Mouse (Mus musculus) lung, embryonic 15.5 days (tissue): ENCODE results near the gene Traf7. TPM values are rescaled to one million over a fixed set of nuclear protein-coding genes. Genes with fewer than 3 reads are reported as not detected.

Experiments used
- ATAC-seq: fragments of 200-750 bp; cut with Nextera tagmentation; 2 replicates; pipeline ENCODE4 v1.8.0; 2017; ENCODE audit warnings: moderate number of reproducible peaks, borderline replicate concordance; ENCODE audit not compliant: low FRiP score, low TSS enrichment; ENCODE audit errors: extremely low read depth
- H3K27ac ChIP-seq: fragments of 300-500 bp; sonication (generic); 2 replicates; pipeline ENCODE4 v1.5.1; 2015; ENCODE audit warnings: moderate library complexity, mild to moderate bottlenecking, inconsistent platforms
- H3K27me3 ChIP-seq: fragments of 300-500 bp; sonication (generic); 2 replicates; pipeline ENCODE4 v1.6.1; 2015; ENCODE audit warnings: inconsistent platforms
- H3K36me3 ChIP-seq: fragments of 300-500 bp; sonication (generic); 2 replicates; pipeline ENCODE4 v1.6.1; 2015; ENCODE audit warnings: inconsistent platforms
- H3K4me1 ChIP-seq: fragments of 300-500 bp; sonication (generic); 2 replicates; pipeline ENCODE4 v1.6.1; 2015; ENCODE audit warnings: inconsistent platforms
- H3K4me2 ChIP-seq: fragments of 300-500 bp; sonication (generic); 2 replicates; pipeline ENCODE4 v1.6.1; 2015; ENCODE audit warnings: inconsistent platforms, mild to moderate bottlenecking, moderate library complexity
- H3K4me3 ChIP-seq: fragments of 300-500 bp; sonication (generic); 2 replicates; pipeline ENCODE4 v1.5.1; 2015; ENCODE audit warnings: mild to moderate bottlenecking, inconsistent platforms
- H3K9ac ChIP-seq: fragments of 300-500 bp; sonication (generic); 2 replicates; pipeline ENCODE4 v1.6.1; 2015; ENCODE audit warnings: inconsistent platforms
- H3K9me3 ChIP-seq: fragments of 300-500 bp; sonication (generic); 2 replicates; pipeline ENCODE4 v1.6.1; 2016; ENCODE audit warnings: inconsistent platforms
- WGBS: fragments of 180-500 bp; shearing (Covaris S2); methylation state at CpG from one replicate; pipeline ENCODE4 v1.1.7; 2015; 5-methylcytosine and 5-hydroxymethylcytosine counted together
- polyA plus RNA-seq: library from polyadenylated mRNA; unstranded; fragments of >200 nt; fragmentation: Nextera tagmentation; extraction: Ambion mirVana; gene quantifications from 2 replicates; pipeline ENCODE4 v1.2.1, GENCODE M21; 2015

Gene Traf7
- polyA plus RNA-seq, 1 experiment from 2014 or later: 106 TPM

- Histone ChIP-seq H3K4me3 (no peak overlapping the region), H3K27me3 (no peaks in the 10 kb centered on the region), H3K9me3 (no peaks in the 10 kb centered on the region), H3K36me3 (no peaks in the 10 kb centered on the region), H3K27ac (peak overlapping the region; percentile 95), H3K4me2 (peak overlapping the region; percentile 33), H3K4me1 (peaks cover 35% of the 10 kb centered on the region), H3K9ac (no peak overlapping the region)
- WGBS: 50% methylated on average over 3 of the region's 3 CpGs
- peak; percentile 71; the same call in 1 of the 2 replicates for ATAC-seq
Measured at GRCm38 (mm10) chr17:24559146-24559545, 31.4 kb upstream of the Traf7 start.

DNA sequence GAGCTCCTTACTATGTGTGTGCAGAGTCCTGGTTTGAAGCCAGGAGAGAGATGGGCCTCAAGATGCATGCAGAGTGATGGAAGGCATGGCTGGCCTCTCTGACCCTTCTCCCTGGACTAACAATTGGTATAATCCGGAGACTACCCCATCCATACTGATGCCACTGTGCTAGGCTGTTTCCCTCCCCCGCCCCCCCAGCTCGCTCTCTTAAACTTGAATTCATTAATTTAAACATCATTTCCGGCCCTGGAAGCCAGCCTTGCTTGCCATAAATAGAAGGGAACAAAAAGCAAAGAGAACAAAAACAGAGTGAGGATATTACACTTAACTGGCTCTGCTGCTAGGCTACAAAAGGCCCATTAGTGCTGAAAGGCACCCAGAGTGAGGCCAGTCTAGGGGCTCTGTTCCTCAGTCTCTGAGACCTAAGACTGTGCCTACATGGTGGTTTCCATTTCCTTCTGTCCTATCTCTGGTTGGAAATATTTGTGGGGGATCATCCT lies 30.9 kb upstream of the Traf7 start:
- Histone ChIP-seq H3K27ac (peak overlapping the region; percentile 95), H3K36me3 (no peaks in the 10 kb centered on the region), H3K27me3 (no peaks in the 10 kb centered on the region), H3K4me3 (no peak overlapping the region), H3K4me2 (peak overlapping the region; percentile 33), H3K9me3 (no peaks in the 10 kb centered on the region), H3K4me1 (peaks cover 31% of the 10 kb centered on the region), H3K9ac (no peak overlapping the region)
- WGBS: 39% methylated on average over 4 of the region's 4 CpGs
- ATAC-seq: peak; percentile 70; the same call in 1 of the 2 replicates

- no peaks in the 10 kb centered on the region for H3K9me3 ChIP-seq
- WGBS: 66% methylated on average over 7 of the region's 7 CpGs
- no peaks in the 10 kb centered on the region for H3K36me3 ChIP-seq
- peaks cover 29% of the 10 kb centered on the region for H3K4me1 ChIP-seq
- H3K27me3 ChIP-seq: no peaks in the 10 kb centered on the region
- H3K27ac ChIP-seq: peak overlapping the region; percentile 95; the same call in 1 of the 2 replicates
- H3K4me3 ChIP-seq: no peak overlapping the region
- H3K4me2 ChIP-seq: no peak overlapping the region
- no peak overlapping the region for H3K9ac ChIP-seq
- no peak for ATAC-seq
Measured at GRCm38 (mm10) chr17:24557091-24557490, 29.4 kb upstream of the Traf7 start.

- no peak for ATAC-seq
- 47% methylated on average over 3 of the region's 3 CpGs for WGBS
- Histone ChIP-seq H3K4me2 (peak overlapping the region; percentile 86), H3K36me3 (no peaks in the 10 kb centered on the region), H3K4me3 (peak overlapping the region; percentile 68), H3K9me3 (no peaks in the 10 kb centered on the region), H3K27me3 (no peaks in the 10 kb centered on the region), H3K9ac (peak overlapping the region; percentile 76), H3K27ac (peak overlapping the region; percentile 93), H3K4me1 (peaks cover 35% of the 10 kb centered on the region)
Measured at GRCm38 (mm10) chr17:24551050-24551444, 23.3 kb upstream of the Traf7 start.

DNA sequence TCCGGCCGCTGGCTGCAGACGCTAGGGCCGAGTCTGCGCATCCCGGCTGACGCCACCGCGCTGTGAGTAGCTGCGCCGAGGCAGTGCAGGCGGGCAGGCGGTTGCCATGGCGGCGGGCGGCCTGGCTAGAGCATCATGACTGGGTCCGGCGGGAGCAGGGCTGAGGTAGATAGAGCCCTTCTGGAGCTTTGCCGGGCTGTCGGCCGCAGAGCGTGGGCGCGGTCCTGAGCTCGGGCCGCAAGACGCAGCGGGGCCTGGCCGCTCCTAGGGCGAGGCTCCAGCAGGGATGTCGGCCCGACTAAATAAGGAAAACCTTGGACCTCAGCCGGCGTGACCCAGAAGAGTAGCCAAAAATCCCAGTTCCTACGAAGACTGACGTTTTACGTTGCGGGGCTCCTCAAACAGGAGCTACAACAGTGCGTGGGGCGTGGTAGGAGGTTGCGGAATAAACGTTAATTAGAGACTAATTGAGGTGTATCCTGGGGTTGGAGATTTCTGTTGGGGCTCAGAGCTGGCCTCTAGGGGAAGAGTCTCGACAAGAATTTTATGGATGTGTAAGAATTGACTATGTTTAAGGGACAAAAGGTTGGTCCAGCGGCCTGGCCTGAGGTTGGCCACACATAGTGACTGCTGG lies 22.8 kb upstream of the Traf7 start:
- Histone ChIP-seq H3K4me2 (peak overlapping the region; percentile 86), H3K9ac (peak overlapping the region; percentile 76), H3K36me3 (no peaks in the 10 kb centered on the region), H3K9me3 (no peaks in the 10 kb centered on the region), H3K27me3 (no peaks in the 10 kb centered on the region), H3K4me3 (peak overlapping the region; percentile 68), H3K27ac (peak overlapping the region; percentile 93), H3K4me1 (peaks cover 37% of the 10 kb centered on the region)
- WGBS: under 1% methylated on average over 44 of the region's 44 CpGs
- peak; percentile 78 for ATAC-seq

DNA sequence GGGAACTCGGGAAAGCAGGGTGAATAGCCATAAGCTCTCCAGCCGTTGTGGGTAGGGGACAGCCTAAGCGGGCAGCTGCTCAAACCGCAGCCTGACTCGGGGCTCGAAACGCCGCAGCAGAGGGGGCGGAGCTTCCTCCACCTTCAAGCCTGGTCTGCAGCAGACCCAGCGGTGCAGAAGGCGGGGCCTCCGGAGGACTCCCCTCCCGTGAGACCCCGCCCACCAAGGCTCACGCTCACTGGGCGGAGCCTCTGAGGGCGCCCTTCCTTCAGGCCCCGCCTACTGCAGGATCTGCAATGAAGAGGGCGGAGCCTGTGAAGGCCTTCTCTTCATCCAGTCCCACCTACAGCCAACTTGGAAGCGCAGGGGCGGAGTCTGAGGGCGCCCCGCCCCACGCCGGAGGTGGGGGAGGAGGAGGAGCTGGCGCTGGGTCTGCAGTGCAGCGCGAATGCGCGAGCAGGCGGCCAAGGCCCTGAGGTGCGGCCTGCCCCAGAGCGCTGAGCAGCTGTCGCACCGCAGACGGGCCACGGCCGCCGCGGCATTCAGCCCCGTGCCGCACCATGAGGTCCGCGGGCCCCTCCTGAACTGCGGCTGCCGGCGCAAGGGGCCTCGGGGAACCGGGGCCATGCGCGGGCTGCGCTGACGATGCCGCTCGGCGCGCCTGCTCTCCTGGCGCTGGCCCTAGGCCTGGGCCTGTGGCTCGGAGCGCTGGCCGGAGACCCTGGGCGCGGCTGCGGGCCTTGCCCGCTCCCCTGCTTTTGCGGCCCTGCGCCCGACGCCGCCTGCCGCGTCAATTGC lies 22.1 kb upstream of the Traf7 start, which contains the start of gene Pkd1:
Pkd1 (plus strand) TSS at position 217 of the 798 bp plus-strand sequence.
- WGBS: under 1% methylated on average over 66 of the region's 72 CpGs
- Histone ChIP-seq H3K36me3 (no peaks in the 10 kb centered on the region), H3K9me3 (no peaks in the 10 kb centered on the region), H3K4me3 (peak within 1 kb of the TSS; percentile 68), H3K4me1 (peaks cover 37% of the 10 kb centered on the region), H3K27me3 (no peaks in the 10 kb centered on the region), H3K4me2 (peak within 1 kb of the TSS; percentile 86), H3K27ac (peak within 1 kb of the TSS; percentile 93), H3K9ac (peak within 1 kb of the TSS; percentile 76)
- peak; percentile 96 for ATAC-seq

GRCm38 (mm10) chr17:24548921-24549617 lies 21.3 kb upstream of the Traf7 start:
- peak overlapping the region; percentile 68 for H3K4me3 ChIP-seq
- no peak; the same call in 1 of the 2 replicates for ATAC-seq
- H3K4me2 ChIP-seq: peak overlapping the region; percentile 86
- peak overlapping the region; percentile 36 for H3K9ac ChIP-seq
- H3K4me1 ChIP-seq: peaks cover 37% of the 10 kb centered on the region
- under 1% methylated on average over 23 of the region's 23 CpGs for WGBS
- H3K9me3 ChIP-seq: no peaks in the 10 kb centered on the region
- no peaks in the 10 kb centered on the region for H3K36me3 ChIP-seq
- H3K27me3 ChIP-seq: no peaks in the 10 kb centered on the region
- H3K27ac ChIP-seq: peak overlapping the region; percentile 72

- Histone ChIP-seq H3K36me3 (no peaks in the 10 kb centered on the region), H3K9ac (0 out of 2 replicates have a peak overlapping the region, but pooled peaks have one; percentile 4), H3K4me1 (peaks cover 37% of the 10 kb centered on the region), H3K4me3 (peak overlapping the region; percentile 68), H3K27ac (peak overlapping the region; percentile 72), H3K9me3 (no peaks in the 10 kb centered on the region), H3K27me3 (no peaks in the 10 kb centered on the region), H3K4me2 (peak overlapping the region; percentile 86)
- 20% methylated on average over 9 of the region's 9 CpGs for WGBS
- no peak for ATAC-seq
Measured at GRCm38 (mm10) chr17:24548435-24548834, 20.7 kb upstream of the Traf7 start.

DNA sequence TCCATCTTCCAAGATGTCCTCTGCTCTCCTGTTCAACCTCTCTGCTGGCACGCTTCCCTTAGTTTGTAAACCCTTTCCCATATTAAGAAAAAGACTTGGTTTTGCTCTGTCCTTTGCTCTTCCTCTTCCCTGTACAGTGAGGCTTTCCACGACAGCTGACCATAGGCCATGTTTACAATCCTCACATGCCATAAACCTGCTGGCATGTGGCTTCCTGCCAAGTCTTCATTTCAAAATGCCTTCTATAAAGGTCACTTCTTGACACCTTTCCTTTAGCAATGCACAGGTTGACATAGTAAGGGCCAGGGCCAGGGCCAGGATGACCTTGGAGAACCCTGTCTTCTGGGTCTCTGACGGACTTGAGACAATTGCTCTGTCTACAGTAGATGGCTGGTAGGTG lies 18.5 kb upstream of the Traf7 start:
- no peak overlapping the region for H3K4me2 ChIP-seq
- no peaks in the 10 kb centered on the region for H3K27me3 ChIP-seq
- H3K9me3 ChIP-seq: no peaks in the 10 kb centered on the region
- 67% methylated on average over 3 of the region's 3 CpGs for WGBS
- ATAC-seq: no peak
- H3K36me3 ChIP-seq: no peaks in the 10 kb centered on the region
- H3K9ac ChIP-seq: no peak overlapping the region
- no peak overlapping the region for H3K4me3 ChIP-seq
- no peak overlapping the region for H3K27ac ChIP-seq
- H3K4me1 ChIP-seq: peaks cover 27% of the 10 kb centered on the region

DNA sequence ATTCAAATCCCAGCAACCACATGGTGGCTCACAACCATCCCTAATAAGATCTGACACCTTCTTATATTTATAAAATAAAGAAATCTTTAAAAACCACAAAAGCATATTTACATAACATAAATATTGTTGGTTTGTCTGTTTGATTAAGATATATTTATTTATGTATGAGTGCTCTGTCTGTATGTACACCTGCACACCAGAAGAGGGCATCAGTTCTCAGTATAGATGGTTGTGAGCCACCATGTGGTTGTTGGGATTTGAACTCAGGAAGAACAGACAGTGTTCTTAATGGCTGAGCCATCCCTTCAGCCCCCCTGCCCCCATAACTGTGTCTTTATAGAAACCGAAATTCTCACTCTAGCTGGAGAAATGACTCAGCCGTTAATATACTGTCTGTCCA lies 17.5 kb upstream of the Traf7 start:
- no peak for ATAC-seq
- H3K27ac ChIP-seq: no peak overlapping the region
- H3K9me3 ChIP-seq: no peaks in the 10 kb centered on the region
- no peak overlapping the region for H3K4me3 ChIP-seq
- peaks cover 20% of the 10 kb centered on the region for H3K4me1 ChIP-seq
- WGBS: 86% methylated on average over 2 of the region's 2 CpGs
- H3K9ac ChIP-seq: no peak overlapping the region
- H3K27me3 ChIP-seq: no peaks in the 10 kb centered on the region
- no peaks in the 10 kb centered on the region for H3K36me3 ChIP-seq
- H3K4me2 ChIP-seq: no peak overlapping the region

DNA sequence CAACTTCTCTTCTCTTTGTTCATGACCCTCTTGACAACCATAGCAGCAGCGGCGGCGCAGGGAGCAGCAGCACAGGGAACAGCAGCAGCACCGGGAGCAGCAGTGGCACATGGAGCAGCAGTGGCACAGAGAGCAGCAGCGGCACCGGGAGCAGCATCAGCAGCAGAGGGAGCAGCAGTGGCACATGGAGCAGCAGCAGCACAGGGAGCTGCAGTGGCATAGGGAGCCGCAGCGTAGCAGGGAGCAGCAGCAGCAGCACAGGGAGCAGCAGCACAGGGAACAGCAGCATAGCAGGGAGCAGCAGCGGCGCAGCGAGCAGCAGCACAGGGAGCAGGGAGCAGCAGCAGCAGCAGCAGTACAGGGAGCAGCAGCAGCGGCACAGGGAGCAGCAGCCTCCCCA lies 16.9 kb upstream of the Traf7 start:
- Histone ChIP-seq H3K4me1 (peaks cover 20% of the 10 kb centered on the region), H3K4me2 (peak overlapping the region; percentile 34; the same call in 1 of the 2 replicates), H3K27ac (no peak overlapping the region), H3K27me3 (no peaks in the 10 kb centered on the region), H3K4me3 (no peak overlapping the region), H3K36me3 (no peaks in the 10 kb centered on the region), H3K9ac (no peak overlapping the region), H3K9me3 (no peaks in the 10 kb centered on the region)
- ATAC-seq: no peak
- WGBS: 13% methylated on average over 12 of the region's 12 CpGs
